Mouse (Mus musculus) myocyte (in vitro differentiated cells): ENCODE measurements around the gene Fam189a1.

Experiments used
- E2F4 ChIP-seq: IDR thresholded peaks from one replicate; pipeline ENCODE4 v1.6.1; 2011; ENCODE audit warnings: mild to moderate bottlenecking, control low read depth, moderate library complexity; ENCODE audit not compliant: insufficient read depth
- MAX ChIP-seq: IDR thresholded peaks from one replicate; pipeline ENCODE4 v1.6.1; 2011; ENCODE audit warnings: low read depth, mild to moderate bottlenecking, control low read depth
- MYOG ChIP-seq, 3 experiments: IDR thresholded peaks; one replicate each; pipeline ENCODE4 v1.6.1; 2011; ENCODE audit warnings: control low read depth in 2 of 3, low read depth in 2 of 3, mild to moderate bottlenecking in 2 of 3; ENCODE audit not compliant: insufficient read length in 2 of 3, control insufficient read depth in 1 of 3, insufficient read depth in 1 of 3
- POLR2A ChIP-seq: IDR thresholded peaks from one replicate; pipeline ENCODE4 v1.6.1; 2011; ENCODE audit warnings: low read depth, mild to moderate bottlenecking, control low read depth, moderate library complexity; ENCODE audit not compliant: insufficient read length
- POLR2AphosphoS2 ChIP-seq: IDR thresholded peaks from one replicate; pipeline ENCODE4 v1.6.1; 2011; ENCODE audit warnings: low read depth, control low read depth; ENCODE audit not compliant: insufficient read length
- TCF12 ChIP-seq: IDR thresholded peaks from one replicate; pipeline ENCODE4 v1.6.1; 2011; ENCODE audit warnings: mild to moderate bottlenecking, control low read depth; ENCODE audit not compliant: poor library complexity, insufficient read depth, severe bottlenecking
- TCF3 ChIP-seq: IDR thresholded peaks from one replicate; pipeline ENCODE4 v1.6.1; 2011; ENCODE audit warnings: low read depth, control low read depth; ENCODE audit not compliant: insufficient read length
- USF1 ChIP-seq: IDR thresholded peaks from one replicate; pipeline ENCODE4 v1.6.1; 2011; ENCODE audit warnings: low read depth, mild to moderate bottlenecking, control low read depth, moderate library complexity

DNA sequence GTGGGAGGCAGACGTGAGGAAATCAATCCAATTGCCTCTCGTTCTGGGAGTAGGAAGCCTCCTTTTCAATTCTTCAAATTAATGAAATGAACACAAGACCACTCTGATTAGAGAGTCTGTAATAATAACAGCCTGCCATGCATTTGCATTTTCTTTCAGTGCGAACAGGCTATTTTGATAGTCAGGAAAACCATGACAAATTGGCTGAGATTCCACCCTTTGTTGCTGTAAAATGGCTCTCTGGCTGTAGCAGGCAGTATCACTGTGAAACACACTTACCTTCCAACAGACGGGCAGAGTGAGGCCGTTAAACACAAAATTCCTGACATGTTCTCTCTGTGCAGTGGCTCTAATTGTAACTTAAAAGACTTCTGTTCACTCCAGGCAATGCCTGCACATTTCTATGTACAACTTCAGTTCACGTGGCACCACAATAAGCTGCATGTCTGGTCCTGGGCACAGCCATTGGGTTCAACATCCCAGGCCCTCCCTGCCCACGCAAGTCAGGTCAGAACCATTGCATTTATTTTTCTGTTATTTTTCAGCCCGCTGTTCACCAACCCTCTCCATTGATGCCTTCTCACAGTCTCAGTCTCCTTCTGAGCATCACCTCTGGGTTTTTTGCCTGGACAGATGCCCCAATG is 138.2 kb downstream of the Fam189a1 start:
- TF ChIP-seq POLR2A (no peak), E2F4 (no peak), USF1 (no peak), MYOG (IDR thresholded peaks at IDR 0.05; ENCODE audit: control insufficient read depth in 1 of 3, insufficient read depth in 1 of 3, insufficient read length in 2 of 3, low read depth in 2 of 3) (no peak), POLR2AphosphoS2 (no peak), TCF12 (no peak), TCF3 (no peak), MAX (no peak)
